Mouse (Mus musculus): ENCODE measurements around the gene Adgrl3.

- TF ChIP-seq CTCF (conservative IDR thresholded peaks at IDR 0.05; ENCODE audit: insufficient read depth, insufficient read length, low read depth, low read length) (no peak), POLR2A (IDR thresholded peaks at IDR 0.05; ENCODE audit: low read depth, low read length) (no peak)
Observed at GRCm38 (mm10) chr5:81077031-81077430, 57.1 kb downstream of the Adgrl3 start.
